Mouse (Mus musculus) neural tube, embryonic 11.5 days (tissue): ENCODE results near the gene Tmem246. TPM values are rescaled to one million over a fixed set of nuclear protein-coding genes. Genes with fewer than 3 reads are reported as not detected.
"Not testable (repeated sequence)": the region's sequence is repeated elsewhere in the genome, so short reads cannot be mapped to it uniquely, and the experiment has no call there.

Experiments
- ATAC-seq: fragments of 200-750 bp; cut with Nextera tagmentation; 2 replicates; pipeline ENCODE4 v1.8.0; 2017; ENCODE audit warnings: moderate number of reproducible peaks, mild to moderate bottlenecking, moderate TSS enrichment, moderate library complexity; ENCODE audit not compliant: insufficient read depth, low FRiP score, low TSS enrichment
- DNase-seq: peaks from one replicate; pipeline ENCODE4 v3.0.0-alpha.2; 2015; ENCODE audit warnings: low spot score
- H3K27ac ChIP-seq: fragments of 300-500 bp; sonication (generic); 2 replicates; pipeline ENCODE4 v1.5.1; 2014; ENCODE audit warnings: low read depth, mild to moderate bottlenecking, low read length
- H3K27me3 ChIP-seq: fragments of 300-500 bp; sonication (generic); 2 replicates; pipeline ENCODE4 v1.6.1; 2014; ENCODE audit warnings: mild to moderate bottlenecking, low read length, mixed read lengths; ENCODE audit not compliant: control insufficient read depth, insufficient read depth
- H3K36me3 ChIP-seq: fragments of 300-500 bp; sonication (generic); 2 replicates; pipeline ENCODE4 v1.6.1; 2014; ENCODE audit warnings: mild to moderate bottlenecking, low read length, moderate library complexity, mixed read lengths; ENCODE audit not compliant: control insufficient read depth, insufficient read depth
- H3K4me1 ChIP-seq: fragments of 300-500 bp; sonication (generic); 2 replicates; pipeline ENCODE4 v1.6.1; 2014; ENCODE audit warnings: low read length, mixed read lengths; ENCODE audit not compliant: control insufficient read depth, insufficient read depth
- H3K4me2 ChIP-seq: fragments of 300-500 bp; sonication (generic); 2 replicates; pipeline ENCODE4 v1.6.1; 2014; ENCODE audit warnings: low read depth, mild to moderate bottlenecking, moderate library complexity
- H3K4me3 ChIP-seq: fragments of 300-500 bp; sonication (generic); 2 replicates; pipeline ENCODE4 v1.5.1; 2014; ENCODE audit warnings: low read depth, low read length
- H3K9ac ChIP-seq: fragments of 300-500 bp; sonication (generic); 2 replicates; pipeline ENCODE4 v1.6.1; 2014; ENCODE audit warnings: mild to moderate bottlenecking, low read length
- H3K9me3 ChIP-seq: fragments of 300-500 bp; sonication (generic); 2 replicates; pipeline ENCODE4 v1.6.1; 2016; ENCODE audit warnings: low read length; ENCODE audit not compliant: control insufficient read depth
- WGBS: fragments of 180-500 bp; shearing (Covaris S2); extraction: QIAGEN DNeasy Blood & Tissue Kit; methylation state at CpG from one replicate; pipeline ENCODE4 v1.1.7; 2014; 5-methylcytosine and 5-hydroxymethylcytosine counted together
- polyA plus RNA-seq: library from polyadenylated mRNA; unstranded; fragments of >200 nt; fragmentation: Nextera tagmentation; extraction: Ambion mirVana; gene quantifications from 2 replicates; pipeline ENCODE4 v1.2.1, GENCODE M21; 2014

Tmem246 gene
- polyA plus RNA-seq, 1 experiment from 2014 or later = 20.3 TPM

- H3K36me3 ChIP-seq = no peaks in the 10 kb centered on the region
- ATAC-seq = no peak
- 83% methylated on average over 4 of the region's 4 CpGs for WGBS
Observed at GRCm38 (mm10) chr4:49623916-49624315, 26.2 kb upstream of the Tmem246 start.

DNA sequence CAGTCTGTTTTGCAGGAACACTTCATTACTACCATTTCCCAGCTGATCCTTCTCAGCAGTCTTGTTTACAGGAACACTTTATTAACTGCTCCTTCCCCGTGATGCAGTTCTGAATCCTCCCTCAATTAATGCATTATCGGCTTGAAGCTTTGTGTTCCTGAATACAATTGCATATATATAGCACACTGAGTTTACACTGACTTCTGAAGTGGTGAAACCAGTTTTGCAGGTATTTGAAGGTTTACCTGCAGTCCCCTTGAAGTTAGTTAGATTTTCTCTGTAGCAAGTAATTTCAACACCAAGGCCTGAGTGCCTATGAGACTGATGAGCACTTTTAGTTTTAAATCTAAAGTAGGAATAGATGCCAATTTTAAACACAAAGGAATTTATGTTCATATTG is 24.6 kb upstream of the Tmem246 start:
- DNase-seq (no peak), ATAC-seq (no peak)
- 88% methylated on average over 2 of the region's 2 CpGs for WGBS

More at GRCm38 (mm10) chr4:49623916-49624315, 26.2 kb upstream of the Tmem246 start:
- Histone ChIP-seq H3K4me1 (no peaks in the 10 kb centered on the region), H3K9me3 (no peaks in the 10 kb centered on the region), H3K27ac (no peak overlapping the region), H3K4me2 (no peak overlapping the region), H3K27me3 (no peaks in the 10 kb centered on the region), H3K4me3 (no peak overlapping the region), H3K9ac (no peak overlapping the region)
- no peak for DNase-seq

DNA sequence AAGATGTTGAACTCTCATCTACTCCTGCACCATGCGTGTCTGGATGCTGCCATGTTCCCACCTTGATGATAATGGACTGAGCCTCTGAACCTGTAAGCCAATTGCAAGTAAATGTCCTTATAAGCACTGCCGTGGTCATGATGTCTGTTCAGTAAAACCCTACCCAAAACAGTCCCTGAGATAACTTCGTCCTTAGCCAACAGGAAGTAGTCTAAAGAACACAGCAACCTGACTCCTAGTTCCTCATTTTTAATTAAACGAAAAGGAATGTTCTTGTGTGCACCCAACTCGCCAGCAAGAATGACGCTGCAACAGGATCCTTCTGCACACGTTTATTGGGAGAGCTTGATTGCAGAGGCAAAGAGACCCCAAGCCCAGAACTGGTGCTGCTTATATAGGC is 22.2 kb upstream of the Tmem246 start:
- not testable (repeated sequence) for H3K27me3 ChIP-seq, H3K4me1 ChIP-seq, H3K4me3 ChIP-seq, DNase-seq, H3K27ac ChIP-seq, H3K36me3 ChIP-seq, H3K9ac ChIP-seq, ATAC-seq, H3K4me2 ChIP-seq, H3K9me3 ChIP-seq
- 90% methylated on average over 7 of the region's 7 CpGs for WGBS

More for the DNA sequence above, 24.6 kb upstream of the Tmem246 start:
- Histone ChIP-seq H3K9ac (no peak overlapping the region), H3K36me3 (no peaks in the 10 kb centered on the region), H3K4me1 (no peaks in the 10 kb centered on the region), H3K27ac (no peak overlapping the region), H3K27me3 (no peaks in the 10 kb centered on the region), H3K4me3 (no peak overlapping the region), H3K4me2 (no peak overlapping the region), H3K9me3 (no peaks in the 10 kb centered on the region)

DNA sequence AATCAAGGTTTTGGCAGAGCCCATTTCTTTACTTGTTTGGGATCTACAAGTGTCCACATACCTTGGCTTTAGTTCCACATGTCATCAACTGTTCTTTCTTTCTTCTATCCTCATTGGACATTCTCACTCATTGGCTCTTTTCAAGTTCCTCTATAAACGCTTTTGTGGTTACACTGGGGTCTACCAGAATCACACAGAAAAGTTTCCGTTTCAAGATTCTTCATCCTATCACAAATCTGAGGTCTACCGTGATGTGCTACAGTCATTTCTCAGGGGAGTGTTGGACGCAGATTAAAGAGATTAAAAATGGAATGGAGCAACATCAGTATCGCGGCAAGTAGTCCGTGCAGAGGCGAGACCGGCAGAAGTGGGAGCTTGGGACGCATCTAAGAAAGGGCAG is 19.2 kb upstream of the Tmem246 start:
- 95% methylated on average over 10 of the region's 10 CpGs for WGBS
- Histone ChIP-seq H3K4me2 (no peak overlapping the region), H3K9ac (no peak overlapping the region), H3K36me3 (no peaks in the 10 kb centered on the region), H3K27me3 (no peaks in the 10 kb centered on the region), H3K4me3 (no peak overlapping the region), H3K4me1 (no peaks in the 10 kb centered on the region), H3K27ac (no peak overlapping the region), H3K9me3 (no peaks in the 10 kb centered on the region)
- ATAC-seq (no peak), DNase-seq (no peak)

GRCm38 (mm10) chr4:49605459-49605858 is 7.8 kb upstream of the Tmem246 start:
- no peak overlapping the region for H3K9ac ChIP-seq
- no peaks in the 10 kb centered on the region for H3K9me3 ChIP-seq
- no peak for DNase-seq
- no peak for ATAC-seq
- H3K27ac ChIP-seq = no peak overlapping the region
- no peaks in the 10 kb centered on the region for H3K27me3 ChIP-seq
- no peaks in the 10 kb centered on the region for H3K4me1 ChIP-seq
- H3K4me3 ChIP-seq = no peak overlapping the region
- H3K4me2 ChIP-seq = no peak overlapping the region
- H3K36me3 ChIP-seq = no peaks in the 10 kb centered on the region
- WGBS = 82% methylated on average over 1 of the region's 1 CpGs

GRCm38 (mm10) chr4:49604616-49605015 is 6.9 kb upstream of the Tmem246 start:
- Histone ChIP-seq H3K4me2 (no peak overlapping the region), H3K36me3 (no peaks in the 10 kb centered on the region), H3K9me3 (no peaks in the 10 kb centered on the region), H3K4me1 (no peaks in the 10 kb centered on the region), H3K4me3 (no peak overlapping the region), H3K27me3 (no peaks in the 10 kb centered on the region), H3K9ac (no peak overlapping the region), H3K27ac (no peak overlapping the region)
- DNase-seq (no peak), ATAC-seq (no peak)
- WGBS = 92% methylated on average over 5 of the region's 5 CpGs

GRCm38 (mm10) chr4:49604016-49604546 is 6.4 kb upstream of the Tmem246 start:
- Histone ChIP-seq H3K27ac (no peak overlapping the region), H3K9ac (no peak overlapping the region), H3K27me3 (no peaks in the 10 kb centered on the region), H3K4me2 (no peak overlapping the region), H3K4me1 (no peaks in the 10 kb centered on the region), H3K9me3 (no peaks in the 10 kb centered on the region), H3K36me3 (no peaks in the 10 kb centered on the region), H3K4me3 (no peak overlapping the region)
- DNase-seq (no peak), ATAC-seq (no peak)
- WGBS = 48% methylated on average over 1 of the region's 1 CpGs

DNA sequence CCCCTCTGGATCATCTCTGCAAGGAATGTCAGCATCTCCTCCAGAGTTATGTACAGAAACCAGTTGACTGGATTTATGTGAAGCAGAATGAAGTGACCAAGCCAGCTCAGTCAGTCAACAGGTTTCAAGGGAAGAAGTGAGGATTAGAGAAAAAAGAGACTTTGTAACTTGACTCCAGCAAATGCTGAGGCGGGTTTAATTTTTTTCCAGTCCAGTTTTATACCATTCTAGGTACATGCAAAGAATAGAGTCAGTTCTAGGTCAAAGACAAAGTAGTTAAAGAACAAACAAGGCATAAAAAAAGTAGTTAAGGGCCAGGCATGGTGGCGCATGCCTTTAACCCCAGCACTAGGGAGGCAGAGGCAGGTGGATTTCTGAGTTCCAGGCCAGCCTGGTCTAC is 5.5 kb upstream of the Tmem246 start:
- H3K9me3 ChIP-seq = no peaks in the 10 kb centered on the region
- no peak overlapping the region for H3K4me2 ChIP-seq
- no peaks in the 10 kb centered on the region for H3K27me3 ChIP-seq
- DNase-seq (no peak), ATAC-seq (no peak)
- H3K4me3 ChIP-seq = no peak overlapping the region
- H3K36me3 ChIP-seq = no peaks in the 10 kb centered on the region
- WGBS = 85% methylated on average over 2 of the region's 2 CpGs
- no peaks in the 10 kb centered on the region for H3K4me1 ChIP-seq
- no peak overlapping the region for H3K9ac ChIP-seq
- no peak overlapping the region for H3K27ac ChIP-seq

GRCm38 (mm10) chr4:49596846-49597182 is 862 bp downstream of the Tmem246 start:
- ATAC-seq (no peak), DNase-seq (peak; percentile 48)
- Histone ChIP-seq H3K9me3 (no peaks in the 10 kb centered on the region), H3K4me3 (peak overlapping the region; percentile 80), H3K4me2 (peak overlapping the region; percentile 84), H3K36me3 (no peaks in the 10 kb centered on the region), H3K27ac (0 out of 2 replicates have a peak overlapping the region, but pooled peaks have one; percentile 58), H3K4me1 (peaks cover 3% of the 10 kb centered on the region; the same call in 1 of the 2 replicates), H3K27me3 (no peaks in the 10 kb centered on the region), H3K9ac (peak overlapping the region; percentile 82)
- 1% methylated on average over 20 of the region's 20 CpGs for WGBS
